Mouse (Mus musculus): Measurements from ENCODE around the gene Chit1.

Chit1 gene

GRCm38 (mm10) chr1:134191192-134191591 is 80.2 kb downstream of the Chit1 start:
- DNase-seq: no peak

GRCm38 (mm10) chr1:134192024-134192423 is 81.0 kb downstream of the Chit1 start:
- no peak for DNase-seq

- DNase-seq: no peak
Measured at GRCm38 (mm10) chr1:134193126-134193525, 82.1 kb downstream of the Chit1 start, which contains the start of gene Mybph. Gene Mybph, plus strand, starts transcription at chr1:134193448.

GRCm38 (mm10) chr1:134193674-134194197 is 82.7 kb downstream of the Chit1 start:
- no peak for DNase-seq

GRCm38 (mm10) chr1:134194298-134195022 is 83.4 kb downstream of the Chit1 start:
- DNase-seq: no peak

GRCm38 (mm10) chr1:134195117-134195516 is 84.1 kb downstream of the Chit1 start:
- DNase-seq: no peak

- peak; percentile 45 to 53 for DNase-seq
Measured at GRCm38 (mm10) chr1:134195571-134195970, 84.5 kb downstream of the Chit1 start.

- peak; percentile 67 to 68 for DNase-seq
Measured at GRCm38 (mm10) chr1:134195979-134196378, 84.9 kb downstream of the Chit1 start.

- peak; percentile 76 to 77 for DNase-seq
Measured at GRCm38 (mm10) chr1:134196386-134196785, 85.3 kb downstream of the Chit1 start.

GRCm38 (mm10) chr1:134197325-134197982 is 86.4 kb downstream of the Chit1 start:
- DNase-seq: no peak

GRCm38 (mm10) chr1:134198197-134198995 is 87.4 kb downstream of the Chit1 start:
- DNase-seq: no peak

- DNase-seq: no peak
Measured at GRCm38 (mm10) chr1:134200481-134200880, 89.4 kb downstream of the Chit1 start.

All from cerebellum, postnatal 10 days (tissue).